In genomic region chr7:43671064-43671808, GRCm38 (mm10) we compare ENCODE assay signal across 9 mouse cellular contexts. TPM values are rescaled to one million over a fixed set of nuclear protein-coding genes. Genes with fewer than 3 reads are reported as not detected.
DNase-seq lines count a peak whose midpoint lies in the region; ATAC-seq lines count a peak whose summit lies in the region.
"Had no signal": no experiment of that assay in that cellular context is flagged by ENCODE, and none has a peak within 500 bp of the region (broad histone marks: within the 10 kb centered on the region; RNA-seq: fewer than 3 reads in every experiment).

No protein-coding gene starts in this region.

- H3K27me3 ChIP-seq in heart, embryonic 14.5 days (ENCODE audit: control insufficient read depth, insufficient read depth, low read length): no peaks in the 10 kb centered on the region
- no peaks in the 10 kb centered on the region for H3K27me3 ChIP-seq in hindbrain, embryonic 10.5 days (ENCODE audit: insufficient read depth, poor library complexity, severe bottlenecking)

- peak overlapping the region; percentile 9 to 58; a peak in 3 of 4 replicates for H3K27ac ChIP-seq in heart, embryonic 14.5 days (replicated peaks in 1 of 2; ENCODE audit: control insufficient read depth in 1 of 2, insufficient read depth in 1 of 2, low read depth in 2 of 2, low read length in 2 of 2)
- peak overlapping the region; percentile 90 for H3K27ac ChIP-seq in hindbrain, embryonic 10.5 days

- peak overlapping the region; percentile 73 for H3K4me2 ChIP-seq in heart, embryonic 14.5 days (ENCODE audit: low read length)

- peak overlapping the region; percentile 49 for H3K9ac ChIP-seq in heart, embryonic 14.5 days (ENCODE audit: low read length)

- no peak for ATAC-seq in heart, embryonic 14.5 days (ENCODE audit: insufficient number of reproducible peaks, insufficient read depth, low FRiP score, low read depth)
- 0 out of 2 replicates have a peak, but pooled peaks have one; percentile 2 for ATAC-seq in megakaryocyte, adult 5-6 weeks (ENCODE audit: poor library complexity, severe bottlenecking)
- ATAC-seq in CD4-positive, CD25-positive, alpha-beta regulatory T cell, adult 4 months: no peak
- no peak; the same call in 1 of the 2 replicates for ATAC-seq in frontal cortex, adult (ENCODE audit: low TSS enrichment)

- H3K36me3 ChIP-seq in heart, embryonic 14.5 days (ENCODE audit: control insufficient read depth, insufficient read depth, low read length): peaks cover 17% of the 10 kb centered on the region
- peaks cover 20% of the 10 kb centered on the region for H3K36me3 ChIP-seq in hindbrain, embryonic 10.5 days

- no peak for DNase-seq in heart, adult 8-10 months (ENCODE audit: low spot score)
- peak; percentile 12 for DNase-seq in NIH3T3 (ENCODE audit: low read depth)
- no peak for DNase-seq in hindbrain, embryonic 10.5 days (ENCODE audit: low spot score)
- DNase-seq in testis, postnatal 10 days (ENCODE audit: low spot score): no peak

- no peaks in the 10 kb centered on the region for H3K9me3 ChIP-seq in heart, embryonic 14.5 days (ENCODE audit: control insufficient read depth, low read length)
- H3K9me3 ChIP-seq in hindbrain, embryonic 10.5 days: peaks cover 5% of the 10 kb centered on the region; the same call in 1 of the 2 replicates

- 68% methylated on average over 11 of the region's 11 CpGs for WGBS in heart, embryonic 14.5 days
- 67% methylated on average over 11 of the region's 11 CpGs for WGBS in hindbrain, embryonic 10.5 days

- H3K4me3 ChIP-seq in heart, embryonic 14.5 days (ENCODE audit: control insufficient read depth in 1 of 2, insufficient read depth in 1 of 2, low read depth in 1 of 2, low read length in 2 of 2): peak overlapping the region; percentile 14 to 66; a peak in 3 of 4 replicates
- H3K4me3 ChIP-seq in hindbrain, embryonic 10.5 days: peak overlapping the region; percentile 75

- H3K4me1 ChIP-seq in heart, embryonic 14.5 days (ENCODE audit: control insufficient read depth in 2 of 2, insufficient read depth in 2 of 2, low read length in 2 of 2): peaks cover 8 to 9% of the 10 kb centered on the region in 2 experiments
- H3K4me1 ChIP-seq in hindbrain, embryonic 10.5 days (replicated peaks): peaks cover 13% of the 10 kb centered on the region

RNA-seq across cellular contexts. Expression of gene Ctu1, which starts 0.6 kb away (rescaled TPM):
- 3.4 and 4.9 TPM in 2 replicates for polyA plus RNA-seq in heart, embryonic 14.5 days (2014; fragmentation: Nextera tagmentation; extraction: Ambion mirVana)
- 1 to 10 TPM; 2.9 to 3.4 (median 3.1) TPM for total RNA-seq in heart, adult 8-10 months (2022)
- 17.5 and 19.1 TPM in 2 replicates for polyA plus RNA-seq in hindbrain, embryonic 10.5 days (2016; fragmentation: Nextera tagmentation; extraction: Ambion mirVana)
- total RNA-seq in megakaryocyte, adult 5-6 weeks (2015): 4.7 and 5.3 TPM in 2 replicates
- 3.7 and 3.9 TPM in 2 replicates for total RNA-seq in megakaryocyte, adult 5-6 weeks (2017)
- 1 to 10 TPM; 1.7 to 2.2 TPM for polyA plus RNA-seq in CD4-positive, CD25-positive, alpha-beta regulatory T cell, adult 4 months (2017; shearing (Covaris generic))

RNA-seq across cellular contexts. Expression of gene Siglece, which starts 11.3 kb away (rescaled TPM):
- 0.31 and 0.49 TPM in 2 replicates for polyA plus RNA-seq in heart, embryonic 14.5 days (2014; fragmentation: Nextera tagmentation; extraction: Ambion mirVana)
- 1 to 10 TPM in 3 of 4 experiments, under 1 TPM in 1; 0.75 to 1.6 (median 1.1) TPM for total RNA-seq in heart, adult 8-10 months (2022)
- polyA plus RNA-seq in hindbrain, embryonic 10.5 days (2016; fragmentation: Nextera tagmentation; extraction: Ambion mirVana): 0.36 and 0.52 TPM in 2 replicates
- 41.6 and 46.2 TPM in 2 replicates for total RNA-seq in megakaryocyte, adult 5-6 weeks (2015)
- 22.1 and 29.7 TPM in 2 replicates for total RNA-seq in megakaryocyte, adult 5-6 weeks (2017)
- polyA plus RNA-seq in CD4-positive, CD25-positive, alpha-beta regulatory T cell, adult 4 months (2017; shearing (Covaris generic)): 1 to 10 TPM in 1 of 2 experiments, under 1 TPM in 1; 0.28 to 1.3 TPM

RNA-seq across cellular contexts. Expression of gene Klk14, which starts 19.0 kb away (rescaled TPM):
- not detected in 2 replicates for polyA plus RNA-seq in heart, embryonic 14.5 days (2014; fragmentation: Nextera tagmentation; extraction: Ambion mirVana)
- under 1 TPM in 3 of 4 experiments, not detected in 1; 0.27 to 0.49 (median 0.34) TPM for total RNA-seq in heart, adult 8-10 months (2022)
- not detected in 2 replicates for polyA plus RNA-seq in hindbrain, embryonic 10.5 days (2016; fragmentation: Nextera tagmentation; extraction: Ambion mirVana)
- not detected in 2 replicates for total RNA-seq in megakaryocyte, adult 5-6 weeks (2015)
- not detected in 2 replicates for total RNA-seq in megakaryocyte, adult 5-6 weeks (2017)
- polyA plus RNA-seq in CD4-positive, CD25-positive, alpha-beta regulatory T cell, adult 4 months (2017; shearing (Covaris generic)): not detected
- total RNA-seq: layer of hippocampus, adult 8-10 months had no signal

RNA-seq across cellular contexts. Expression of gene Ceacam18, which starts 36.7 kb away (rescaled TPM):
- polyA plus RNA-seq in heart, embryonic 14.5 days (2014; fragmentation: Nextera tagmentation; extraction: Ambion mirVana): not detected in 2 replicates
- not detected for total RNA-seq in heart, adult 8-10 months (2022)
- polyA plus RNA-seq in hindbrain, embryonic 10.5 days (2016; fragmentation: Nextera tagmentation; extraction: Ambion mirVana): not detected in 2 replicates
- total RNA-seq in megakaryocyte, adult 5-6 weeks (2015): not detected in 2 replicates
- total RNA-seq in megakaryocyte, adult 5-6 weeks (2017): not detected in 2 replicates
- not detected for polyA plus RNA-seq in CD4-positive, CD25-positive, alpha-beta regulatory T cell, adult 4 months (2017; shearing (Covaris generic))

RNA-seq across cellular contexts. Expression of gene Klk13, which starts 41.1 kb away (rescaled TPM):
- not detected in 2 replicates for polyA plus RNA-seq in heart, embryonic 14.5 days (2014; fragmentation: Nextera tagmentation; extraction: Ambion mirVana)
- total RNA-seq in heart, adult 8-10 months (2022): not detected
- 0.24 and 0.31 TPM in 2 replicates for polyA plus RNA-seq in hindbrain, embryonic 10.5 days (2016; fragmentation: Nextera tagmentation; extraction: Ambion mirVana)
- not detected in 2 replicates for total RNA-seq in megakaryocyte, adult 5-6 weeks (2015)
- total RNA-seq in megakaryocyte, adult 5-6 weeks (2017): not detected in 2 replicates
- not detected for polyA plus RNA-seq in CD4-positive, CD25-positive, alpha-beta regulatory T cell, adult 4 months (2017; shearing (Covaris generic))
- total RNA-seq: layer of hippocampus, adult 8-10 months had no signal
